ENCODE assay signal across 18 mouse cellular contexts in genomic region chr12:103311921-103312320, GRCm38 (mm10). TPM values are rescaled to one million over a fixed set of nuclear protein-coding genes. Genes with fewer than 3 reads are reported as not detected.
DNase-seq lines count a peak whose midpoint lies in the region; ATAC-seq and TF ChIP-seq lines count a peak whose summit lies in the region.
"Had no signal": no experiment of that assay in that cellular context is flagged by ENCODE, and none has a peak within 500 bp of the region (broad histone marks: within the 10 kb centered on the region; RNA-seq: fewer than 3 reads in every experiment).

No protein-coding gene starts in this region.

- ATAC-seq in lung, postnatal 0 days: peak; percentile 87
- ATAC-seq: hindbrain, postnatal 0 days had no signal

- WGBS in lung, postnatal 0 days: 43% methylated on average over 8 of the region's 8 CpGs

- no peak overlapping the region for H3K4me3 ChIP-seq in lung, postnatal 0 days (ENCODE audit: low read depth, low read length)
- H3K4me3 ChIP-seq: embryonic facial prominence, embryonic 12.5 days had no signal

- TF ChIP-seq CTCF in brain, embryonic 14.5 days (IDR thresholded peaks at IDR 0.05; ENCODE audit: borderline replicate concordance, extremely low read depth, insufficient read depth, insufficient read length): no peak
- no peak for TF ChIP-seq CTCF in lung, postnatal 0 days (IDR thresholded peaks at IDR 0.05)

- H3K4me1 ChIP-seq in lung, postnatal 0 days (ENCODE audit: insufficient read depth, low read depth, low read length): no peaks in the 10 kb centered on the region

- H3K27me3 ChIP-seq in lung, postnatal 0 days (replicated peaks; ENCODE audit: insufficient read depth, low read length): no peaks in the 10 kb centered on the region

- peak; percentile 79 for DNase-seq in kidney, adult 18-20 months
- DNase-seq in kidney, postnatal 10 days: no peak
- peak; percentile 15 for DNase-seq in brain, embryonic 14.5 days (ENCODE audit: low read depth)
- peak; percentile 70 for DNase-seq in kidney, postnatal 14 days
- DNase-seq in lung, postnatal 0 days (ENCODE audit: low spot score): peak; percentile 82
- no peak for DNase-seq in layer of hippocampus, adult 8-10 months (ENCODE audit: low spot score in 2 of 2)
- no peak for DNase-seq in layer of hippocampus, postnatal 10 days (ENCODE audit: low spot score in 2 of 2)
- DNase-seq: adrenal gland, postnatal 10 days; cerebellum, postnatal 25 days; layer of hippocampus, adult 9-11 months had no signal

- peak; percentile 56 for TF ChIP-seq EP300 in lung, postnatal 0 days (IDR thresholded peaks at IDR 0.05)

- TF ChIP-seq POLR2A in brain, embryonic 14.5 days (IDR thresholded peaks at IDR 0.05; ENCODE audit: borderline replicate concordance, extremely low read depth, insufficient read depth, insufficient read length, poor library complexity, severe bottlenecking): no peak

- no peak overlapping the region for H3K9ac ChIP-seq in lung, postnatal 0 days (replicated peaks; ENCODE audit: low read depth)
- H3K9ac ChIP-seq: embryonic facial prominence, embryonic 12.5 days had no signal

- no peak overlapping the region for H3K4me2 ChIP-seq in lung, postnatal 0 days (replicated peaks; ENCODE audit: low read depth, low read length)
- H3K4me2 ChIP-seq: embryonic facial prominence, embryonic 12.5 days had no signal

- H3K27ac ChIP-seq in lung, postnatal 0 days (ENCODE audit: low read length): no peak overlapping the region
- H3K27ac ChIP-seq: embryonic facial prominence, embryonic 12.5 days; hindbrain, postnatal 0 days; macrophage had no signal

- no peaks in the 10 kb centered on the region for H3K36me3 ChIP-seq in lung, postnatal 0 days (ENCODE audit: insufficient read depth, low read length)
- H3K36me3 ChIP-seq: embryonic facial prominence, embryonic 12.5 days had no signal

- no peaks in the 10 kb centered on the region for H3K9me3 ChIP-seq in lung, postnatal 0 days (ENCODE audit: low read length)

RNA-seq across cellular contexts. Expression of gene Fam181a, which starts 1.1 kb away (rescaled TPM):
- polyA plus RNA-seq in brain, embryonic 14.5 days (2012; rRNA removed): 12.3 and 16.0 TPM in 2 replicates
- 0.19 and 0.35 TPM in 2 replicates for polyA plus RNA-seq in lung, postnatal 0 days (2015; fragmentation: Nextera tagmentation; extraction: Ambion mirVana)
- total RNA-seq in layer of hippocampus, adult 8-10 months (2022): 1 to 10 TPM; 2.0 to 3.3 (median 2.3) TPM
- 1 to 10 TPM; 3.4 to 4.1 TPM for total RNA-seq in layer of hippocampus, postnatal 10 days (2021)
- total RNA-seq: adrenal gland, postnatal 10 days; CH12.LX; monocyte, adult 5-6 weeks had no signal
- polyA plus RNA-seq: macrophage; small intestine, adult 2 months; stomach, embryonic 16.5 days; urinary bladder, adult 2 months had no signal

RNA-seq across cellular contexts. Expression of gene Asb2, which starts 43.9 kb away (rescaled TPM):
- polyA plus RNA-seq in brain, embryonic 14.5 days (2012; rRNA removed): 1.2 and 1.3 TPM in 2 replicates
- 5.1 TPM in 2 replicates for polyA plus RNA-seq in lung, postnatal 0 days (2015; fragmentation: Nextera tagmentation; extraction: Ambion mirVana)
- total RNA-seq in layer of hippocampus, adult 8-10 months (2022): 1 to 10 TPM; 2.3 to 3.4 (median 2.6) TPM
- 1 to 10 TPM; 1.8 to 2.6 TPM for total RNA-seq in layer of hippocampus, postnatal 10 days (2021)

Comparison
In these comparisons a context has a peak if more than half of its experiments do, and no peak if none do; other contexts are left out.
1. DNase-seq: peak in kidney, adult 18-20 months (single experiment), brain, embryonic 14.5 days (single experiment), kidney, postnatal 14 days (single experiment) and lung, postnatal 0 days (single experiment); none in kidney, postnatal 10 days (single experiment), layer of hippocampus, adult 8-10 months (0 of 2) and layer of hippocampus, postnatal 10 days (0 of 2).